Mouse (Mus musculus) lung, adult 2 months (tissue): ENCODE measurements around the gene Dctn1.

Experiments
- CTCF ChIP-seq: fragments of 200-500 bp; IDR thresholded peaks from 2 replicates; pipeline ENCODE4 v1.5.1; 2011; ENCODE audit warnings: mild to moderate bottlenecking, low read length, control low read depth; ENCODE audit not compliant: insufficient read depth
- POLR2A ChIP-seq: fragments of 200-500 bp; IDR thresholded peaks from 2 replicates; pipeline ENCODE4 v1.6.1; 2011; ENCODE audit warnings: low read depth, mild to moderate bottlenecking, control low read depth, low read length, borderline replicate concordance; ENCODE audit errors: extremely low read depth

DNA sequence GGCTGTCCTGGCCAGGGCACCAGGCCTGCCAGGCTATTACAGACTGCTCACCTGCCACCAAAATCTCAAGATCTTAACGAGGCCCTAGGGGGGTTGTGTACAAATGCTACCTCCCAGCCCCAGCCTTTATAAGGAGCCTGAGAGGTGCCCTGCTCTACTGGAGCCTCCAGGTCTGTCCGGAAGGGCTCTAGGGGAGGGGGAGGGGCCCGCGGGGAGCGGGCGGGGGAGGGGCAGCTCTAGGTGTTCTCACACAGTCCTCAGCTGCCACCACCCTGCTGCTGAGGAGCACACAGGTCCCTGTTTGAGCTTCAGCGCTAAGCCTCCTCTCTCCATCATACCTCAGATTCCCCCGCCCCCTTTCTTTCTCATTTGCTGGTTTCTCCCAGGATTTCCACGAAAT, 71.4 kb downstream of the Dctn1 start:
- TF ChIP-seq POLR2A: no peak
- TF ChIP-seq CTCF: no peak
